Mouse (Mus musculus) embryo, embryonic 11 days (tissue): ENCODE data around the gene Omp.

Experiments
- DNase-seq: peaks from one replicate; pipeline ENCODE4 v3.0.0-alpha.2; 2015

The Omp gene

GRCm38 (mm10) chr7:98139216-98139615, 6.1 kb downstream of the Omp start:
- peak; percentile 49 for DNase-seq

DNA sequence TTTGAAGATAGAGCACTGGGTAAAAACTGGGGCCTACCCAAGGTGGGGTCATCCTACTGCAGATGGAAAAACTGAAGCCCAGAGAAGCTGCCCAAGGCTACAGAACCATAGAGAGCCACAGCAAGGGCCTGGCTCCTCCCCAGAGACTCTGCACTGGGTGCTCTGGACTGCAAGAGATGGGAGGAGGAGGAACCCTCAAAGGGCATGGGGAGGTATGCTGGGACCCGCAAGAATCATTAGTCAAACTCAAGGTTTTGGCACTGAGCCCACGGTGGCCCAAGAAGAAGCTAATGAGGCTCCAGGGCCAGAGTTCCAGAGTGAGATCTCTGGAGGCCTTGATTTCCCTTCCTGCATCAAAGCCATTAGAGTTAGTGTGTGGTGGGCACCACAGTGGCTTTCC, 7.3 kb downstream of the Omp start:
- no peak for DNase-seq

DNA sequence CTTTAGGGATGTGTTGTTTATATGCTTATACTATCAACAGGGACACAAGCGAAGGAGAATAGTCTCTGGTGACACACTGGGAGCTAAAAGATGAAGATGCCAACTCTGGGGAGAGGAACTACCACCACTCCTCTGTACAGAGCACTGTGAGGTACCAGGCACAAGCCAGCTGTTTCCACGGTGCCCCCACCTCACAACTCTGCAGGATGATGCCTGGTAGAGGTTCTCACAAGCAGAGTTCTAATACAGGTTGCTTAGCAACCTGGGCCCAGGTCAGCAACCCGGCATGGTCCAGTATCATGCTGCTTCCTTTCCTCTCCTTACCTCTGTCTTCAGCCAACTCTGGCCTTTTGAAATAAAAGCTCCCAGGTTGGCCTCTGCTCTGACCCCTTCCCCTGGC, 7.7 kb downstream of the Omp start:
- DNase-seq = no peak

DNA sequence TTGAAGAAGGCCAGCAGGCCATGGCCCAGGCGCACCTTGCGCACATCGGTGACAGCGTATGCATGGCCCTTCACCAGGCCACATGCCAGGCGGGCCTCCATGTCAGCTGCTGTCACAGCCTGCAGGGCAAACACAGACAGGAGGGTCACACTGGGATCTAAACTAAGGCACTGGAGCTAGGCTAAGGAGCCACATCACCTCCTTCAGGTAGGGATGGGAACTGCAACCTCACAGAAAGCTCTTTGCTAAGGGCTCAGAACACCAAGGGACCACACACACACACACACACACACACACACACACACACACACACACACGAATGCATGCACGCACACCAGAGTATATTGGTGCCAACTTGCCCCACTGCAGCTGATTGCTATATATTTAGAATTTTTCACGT, 13.6 kb downstream of the Omp start:
- DNase-seq = no peak

DNA sequence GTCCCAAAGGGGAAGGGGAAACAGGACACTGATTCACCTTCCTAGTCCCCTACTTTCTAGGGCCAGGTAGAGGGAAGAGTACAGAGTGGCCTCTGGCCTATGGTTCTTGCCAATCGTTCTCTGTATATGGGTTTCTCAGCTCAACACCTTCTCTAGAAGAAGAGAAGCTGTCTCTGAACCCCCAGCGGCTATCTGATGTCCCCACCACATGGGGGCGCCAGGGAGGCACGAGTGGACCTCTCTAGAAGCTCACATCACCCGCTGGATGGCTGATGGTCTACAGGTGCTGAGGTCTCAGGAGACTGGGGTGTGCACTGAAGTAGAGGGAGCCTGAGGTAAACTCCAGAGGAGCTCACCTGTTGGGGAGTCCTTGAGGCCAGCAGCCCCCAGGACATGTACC, 19.8 kb downstream of the Omp start:
- peak; percentile 49 for DNase-seq

DNA sequence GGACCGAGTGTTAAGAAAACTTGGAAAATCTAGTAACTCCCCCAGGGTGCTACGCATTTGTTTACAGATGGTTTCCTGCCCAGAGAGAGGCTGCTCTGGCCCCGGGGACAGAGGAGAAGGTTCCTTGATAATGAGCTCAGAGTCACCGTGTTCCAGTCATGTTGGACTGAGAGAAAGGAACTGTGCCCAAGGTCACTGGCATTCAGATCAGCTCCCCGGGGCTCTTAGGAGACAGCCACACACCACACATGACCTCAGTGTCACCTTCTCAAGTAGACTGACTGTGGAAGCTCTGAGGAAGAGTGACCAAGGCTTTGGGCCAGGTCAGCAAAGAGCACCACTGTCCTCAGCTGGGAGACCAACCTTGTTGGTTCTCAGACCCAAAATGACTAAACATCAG, 20.6 kb downstream of the Omp start:
- no peak for DNase-seq

DNA sequence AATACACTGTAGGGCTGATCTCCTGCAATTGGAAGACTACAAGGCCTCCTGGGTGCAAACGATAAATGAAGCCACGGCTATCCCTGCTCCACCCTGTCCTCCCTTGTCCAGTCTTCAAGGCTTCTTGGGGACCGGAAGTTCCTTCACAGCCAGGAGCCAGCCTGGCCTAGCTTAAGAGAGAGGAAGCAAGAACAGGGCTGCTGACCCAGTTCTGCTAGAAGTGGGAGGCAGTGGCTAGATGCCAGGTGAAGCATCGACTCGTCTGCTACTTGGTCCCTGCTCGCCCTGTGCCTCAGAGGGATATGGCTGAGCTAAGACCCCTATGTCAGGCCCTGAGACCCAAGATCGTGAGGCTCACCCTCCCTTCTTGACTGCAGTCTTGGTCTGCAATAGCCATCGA, 23.6 kb downstream of the Omp start:
- DNase-seq = no peak

DNA sequence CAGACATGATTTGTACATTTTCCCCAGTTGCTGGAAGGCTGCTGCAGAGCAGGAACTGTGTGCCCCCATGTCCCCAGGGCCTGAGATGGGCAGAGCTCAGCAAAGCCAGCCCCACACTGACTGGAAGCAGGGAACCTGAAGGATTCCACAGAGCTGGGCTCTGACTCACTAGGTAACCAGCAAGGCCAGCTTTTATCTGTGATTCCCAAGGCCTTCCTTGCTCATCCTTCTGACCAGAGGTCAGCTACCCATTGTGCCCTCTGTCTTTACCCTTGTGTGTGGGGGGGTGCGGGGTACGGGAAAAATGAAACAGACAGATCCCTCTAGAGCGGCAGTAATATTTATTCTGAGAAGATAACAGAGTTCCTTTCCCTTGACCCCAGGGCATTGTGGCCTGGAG, 24.1 kb downstream of the Omp start:
- no peak for DNase-seq

DNA sequence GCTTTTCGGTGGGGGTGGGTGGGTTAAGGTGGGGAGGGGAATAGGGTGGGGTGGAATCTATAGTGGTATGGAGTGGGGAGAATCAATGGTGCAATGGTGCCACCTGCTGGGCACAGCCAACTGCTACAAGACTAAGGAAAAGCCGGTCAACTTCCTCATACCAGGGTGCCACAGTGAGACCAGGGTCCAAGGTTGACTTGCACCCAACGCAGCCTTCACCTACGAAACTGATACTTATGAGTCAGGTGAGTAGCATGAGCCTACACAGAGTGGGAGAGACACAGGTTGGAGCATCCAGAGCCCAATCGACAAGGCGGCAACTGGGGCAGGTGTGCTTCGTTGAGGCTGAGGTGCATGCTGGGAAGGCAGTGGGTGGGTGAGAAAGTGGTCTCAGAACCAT, 25.0 kb downstream of the Omp start:
- DNase-seq = peak; percentile 79

GRCm38 (mm10) chr7:98119961-98120232, 25.4 kb downstream of the Omp start:
- DNase-seq = no peak

DNA sequence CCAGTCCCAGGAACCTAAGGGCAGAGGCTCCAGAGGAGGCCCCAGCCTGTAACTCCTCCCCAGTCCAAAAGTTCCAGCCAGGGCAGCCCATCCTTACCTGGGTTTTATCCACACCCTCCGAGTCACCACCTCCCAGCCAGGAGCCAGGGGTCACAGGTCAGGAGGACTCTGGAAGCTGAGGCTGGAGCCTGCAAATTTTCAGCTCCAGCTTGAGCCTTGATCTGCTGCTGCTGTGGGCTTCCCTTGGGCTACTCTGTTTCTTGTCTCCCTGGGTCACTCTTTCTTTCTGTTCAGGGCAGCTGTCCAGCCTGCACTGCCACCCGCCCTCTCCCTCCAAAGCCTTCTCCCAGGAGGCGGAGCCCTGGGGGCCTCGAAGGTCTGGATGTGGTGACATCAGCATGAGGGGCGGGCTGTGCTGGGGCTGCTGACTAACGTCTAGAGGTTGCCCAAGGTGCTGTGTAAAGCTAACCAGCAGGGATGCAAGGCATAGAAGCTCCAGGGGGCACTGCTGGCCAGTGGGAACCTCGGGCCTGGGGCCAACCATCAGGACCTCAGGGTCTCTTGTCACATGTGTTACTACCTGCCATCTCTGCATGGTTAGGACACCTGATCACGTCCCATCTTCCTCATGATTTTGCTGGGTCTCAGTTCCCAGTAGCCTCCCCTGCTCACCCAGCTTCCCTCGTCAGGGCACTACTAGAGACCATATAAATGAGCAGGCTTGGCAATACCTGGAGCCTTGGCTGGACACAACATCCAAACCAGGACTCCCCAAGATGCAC, 25.9 kb downstream of the Omp start, which contains the start of gene Myo7a:
Myo7a (minus strand) TSS at position 346 of the 782 bp plus-strand sequence.
- peak; percentile 65 for DNase-seq

- DNase-seq = no peak
Observed at GRCm38 (mm10) chr7:98117012-98117660, 28.2 kb downstream of the Omp start.

DNA sequence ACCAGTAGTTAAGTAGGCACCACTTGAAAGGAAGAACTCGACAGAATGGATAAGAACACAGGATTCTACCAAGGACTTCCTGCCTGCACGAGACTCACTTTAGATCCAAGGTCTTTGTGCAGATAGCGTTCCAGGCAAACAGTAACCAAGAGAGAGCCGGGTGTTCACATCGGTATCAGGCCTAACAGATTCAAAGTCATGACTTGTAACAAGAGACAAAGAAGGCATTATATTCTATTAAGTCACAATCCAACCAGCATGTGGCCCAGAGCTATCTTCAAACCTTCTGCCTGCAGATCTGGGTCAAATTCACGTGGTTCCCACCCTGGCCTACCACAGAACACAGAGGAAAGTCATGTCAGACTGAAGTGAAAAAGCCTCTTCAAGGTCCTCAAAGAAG, 30.6 kb downstream of the Omp start:
- no peak for DNase-seq

- peak; percentile 41 for DNase-seq
Observed at GRCm38 (mm10) chr7:98111233-98111632, 34.1 kb downstream of the Omp start.

GRCm38 (mm10) chr7:98109771-98110170, 35.5 kb downstream of the Omp start:
- no peak for DNase-seq

GRCm38 (mm10) chr7:98108636-98109430, 36.5 kb downstream of the Omp start:
- DNase-seq = no peak

GRCm38 (mm10) chr7:98106272-98106671, 39.0 kb downstream of the Omp start:
- DNase-seq = no peak

DNA sequence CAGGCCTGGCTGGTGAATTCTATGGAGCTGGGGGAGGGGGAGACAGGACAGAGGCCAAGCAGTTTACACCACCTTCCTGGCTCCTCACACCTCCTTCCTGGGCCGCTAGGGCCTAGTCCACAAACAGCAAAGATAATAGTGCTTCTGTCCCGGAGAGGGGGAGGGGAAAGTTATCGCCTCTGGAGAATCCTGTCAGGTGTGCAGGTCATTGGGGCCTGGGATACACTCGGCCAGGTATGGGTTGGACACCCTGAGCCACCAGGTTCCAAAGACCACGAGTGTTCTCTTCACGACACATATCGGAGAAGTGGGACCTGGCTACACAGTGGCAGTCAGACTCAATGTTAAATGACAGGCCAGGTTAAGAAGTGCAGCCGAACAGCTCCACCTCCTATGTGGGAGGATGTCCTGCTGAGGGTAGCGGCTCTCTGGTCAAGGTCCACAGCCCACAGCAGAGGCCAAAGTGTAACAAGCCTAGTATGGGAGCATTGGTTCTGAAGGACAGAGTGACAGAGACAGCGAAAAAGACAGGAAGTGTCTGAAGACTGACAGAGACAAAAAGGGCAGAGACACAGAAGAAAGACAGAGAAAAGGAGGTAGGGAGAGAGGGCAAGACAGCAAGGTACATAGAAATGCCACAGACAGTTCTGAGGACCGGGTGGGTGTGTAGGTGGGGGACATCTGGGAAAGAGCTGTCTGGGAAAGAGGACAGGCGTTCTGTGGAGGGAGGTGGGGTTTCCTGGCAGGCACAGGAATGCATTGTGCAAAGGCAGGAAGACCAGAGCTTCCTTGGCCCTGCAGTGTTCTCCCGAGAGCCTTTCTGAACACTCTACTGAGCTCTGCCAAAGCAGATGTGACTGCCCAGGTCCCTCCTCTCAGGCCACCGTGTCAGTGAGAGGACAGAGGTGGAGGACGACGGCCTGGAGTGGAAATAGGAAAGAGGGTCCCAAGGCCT, 40.5 kb downstream of the Omp start:
- DNase-seq = no peak

- DNase-seq = no peak
Observed at GRCm38 (mm10) chr7:98103942-98104292, 41.4 kb downstream of the Omp start.

DNA sequence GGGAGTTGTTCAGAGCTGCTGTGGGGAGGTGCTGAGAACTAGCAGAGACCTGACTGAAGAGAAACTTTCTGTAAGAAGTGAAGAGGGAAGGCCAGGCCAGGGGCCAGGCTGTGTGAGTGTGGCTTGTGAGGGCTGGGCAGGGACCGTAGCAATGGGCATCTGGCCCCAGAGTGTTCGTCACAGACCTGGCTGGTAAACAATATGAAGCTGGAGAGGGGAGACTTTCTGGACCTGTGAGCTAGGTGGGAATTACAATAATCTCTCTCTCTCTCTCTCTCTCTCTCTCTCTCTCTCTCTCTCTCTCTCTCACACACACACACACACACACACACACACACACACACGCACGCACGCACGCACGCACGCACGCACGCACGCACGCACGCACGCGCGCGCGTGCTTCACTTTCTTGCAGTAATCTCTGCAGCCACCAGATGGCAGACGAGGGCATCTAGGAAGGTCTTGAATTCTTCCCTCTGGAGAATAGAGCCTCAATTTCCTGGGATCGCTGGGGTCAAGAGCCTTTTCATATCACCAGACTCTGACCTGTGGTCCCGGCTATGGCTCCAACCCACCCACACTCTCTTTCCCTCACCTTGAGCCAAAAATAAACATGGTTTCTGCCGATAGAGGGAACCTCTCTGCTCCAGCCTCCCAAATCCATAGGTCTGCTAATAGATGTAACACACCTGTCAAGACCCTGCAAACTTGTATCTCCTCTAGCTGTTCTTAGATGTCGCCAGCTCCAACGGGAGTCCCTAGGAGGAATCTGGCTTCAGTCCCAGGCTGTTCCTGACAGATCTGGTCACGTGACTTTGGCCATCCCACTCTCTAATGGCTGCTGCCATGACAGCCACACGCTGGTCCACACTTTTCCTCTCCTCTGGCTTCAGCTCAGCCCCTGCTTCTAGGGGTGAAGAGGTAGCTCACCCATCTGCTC, 42.0 kb downstream of the Omp start:
- DNase-seq = peak; percentile 88

- DNase-seq = no peak
Observed at GRCm38 (mm10) chr7:98102488-98102887, 42.8 kb downstream of the Omp start.

DNA sequence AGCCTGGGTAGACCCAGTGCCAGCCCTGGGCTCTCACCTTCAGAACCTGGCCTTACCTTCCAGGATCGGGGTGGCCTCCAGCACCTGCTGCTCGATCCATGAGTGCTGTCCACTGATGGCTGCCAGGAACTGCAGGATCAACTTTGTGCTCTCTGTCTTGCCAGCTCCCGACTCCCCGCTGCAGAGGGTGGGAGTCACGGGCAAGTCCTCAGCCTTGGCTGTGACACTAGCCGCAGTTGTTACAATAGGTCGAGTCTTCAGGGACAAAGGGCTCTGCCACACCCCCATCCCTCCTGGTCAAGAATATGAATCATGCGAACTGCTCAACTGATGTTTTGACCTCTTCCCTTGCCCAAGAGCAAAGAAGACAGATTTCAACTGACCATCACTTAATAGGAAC, 47.7 kb downstream of the Omp start:
- DNase-seq = no peak
